Mouse (Mus musculus) frontal cortex, postnatal 36 days (tissue): ENCODE results near the gene Il20rb.

Experiments used
- DNase-seq, 2 experiments: peaks; one replicate each; pipeline ENCODE4 v3.0.0; 2022; ENCODE audit warnings: low spot score in 2 of 2

Gene Il20rb

DNA sequence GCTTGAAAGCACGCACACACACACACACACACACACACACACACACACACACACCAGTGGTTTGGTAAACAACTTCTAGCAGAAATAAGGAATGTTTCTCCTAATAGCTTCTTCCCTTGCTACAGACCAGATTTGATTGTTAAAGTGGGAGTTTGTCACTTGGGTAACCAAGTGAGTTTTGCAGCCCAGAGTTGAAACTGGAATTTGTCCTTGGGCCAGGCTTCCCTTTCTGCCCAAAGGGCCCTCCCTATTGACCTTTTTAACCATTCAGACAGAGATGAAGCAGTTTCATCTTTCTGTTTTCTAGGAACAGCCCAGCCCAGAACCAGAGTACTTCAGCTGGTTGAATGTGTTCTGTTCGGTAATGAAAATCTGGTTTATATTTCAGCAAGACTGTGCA lies 55.7 kb downstream of the Il20rb start:
- no peak for DNase-seq

DNA sequence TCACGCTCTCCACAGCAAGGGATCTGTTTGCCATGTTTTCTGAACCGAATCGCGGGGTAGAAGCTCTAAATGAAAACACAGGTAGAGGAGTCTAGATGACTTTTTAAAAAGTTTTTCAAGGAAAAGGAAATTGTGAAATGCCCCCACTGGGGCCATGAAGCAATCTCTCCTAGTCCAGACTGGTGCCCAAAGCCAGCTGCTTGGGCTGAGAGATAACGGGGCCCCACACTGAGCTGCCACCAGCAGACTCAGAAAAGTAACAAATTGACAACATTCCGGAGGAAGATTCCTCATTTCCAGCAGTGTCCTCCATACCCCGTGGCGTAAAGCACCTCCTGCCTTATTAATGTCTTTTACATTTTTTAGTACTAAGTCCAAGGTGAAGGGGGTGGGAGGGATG lies 66.9 kb downstream of the Il20rb start:
- DNase-seq = no peak

DNA sequence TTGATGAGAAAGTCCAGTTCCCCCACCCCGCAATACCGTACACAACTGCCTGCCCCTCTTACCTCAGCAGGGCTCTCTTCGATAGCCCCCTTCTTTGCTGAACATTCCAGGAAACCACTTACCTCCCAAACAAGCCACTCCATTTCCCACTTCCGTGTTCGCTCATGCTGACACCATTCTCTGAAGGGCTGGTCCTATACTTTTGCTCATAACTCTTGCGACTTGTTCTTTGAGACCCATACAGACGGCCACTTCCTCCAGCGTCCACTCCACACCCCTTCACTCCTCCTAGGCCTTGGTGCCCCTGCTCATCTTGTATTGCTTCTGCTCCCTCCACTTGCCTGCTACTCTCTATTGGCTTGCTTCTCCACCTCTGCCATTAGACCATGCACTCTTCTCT lies 67.5 kb downstream of the Il20rb start:
- DNase-seq = no peak

DNA sequence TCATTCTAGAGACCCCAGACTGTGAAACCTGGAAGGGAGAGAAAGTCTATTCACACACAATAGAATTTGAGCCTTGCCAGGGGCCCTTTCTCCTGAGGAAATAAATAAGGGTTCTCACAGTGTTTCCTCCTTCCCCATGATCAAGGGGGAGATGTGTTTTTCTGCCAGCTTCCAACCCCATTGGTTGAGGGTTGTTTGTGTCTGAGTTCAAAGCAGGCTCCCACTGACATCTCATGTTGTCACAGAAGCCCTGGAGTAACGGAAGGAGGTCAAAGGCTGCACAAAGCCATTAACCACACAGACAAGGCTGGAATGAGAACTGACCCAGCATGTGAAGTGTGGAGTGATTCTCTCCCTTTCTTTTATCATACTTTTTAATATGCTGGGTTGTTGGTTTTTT lies 69.8 kb downstream of the Il20rb start:
- DNase-seq = no peak

DNA sequence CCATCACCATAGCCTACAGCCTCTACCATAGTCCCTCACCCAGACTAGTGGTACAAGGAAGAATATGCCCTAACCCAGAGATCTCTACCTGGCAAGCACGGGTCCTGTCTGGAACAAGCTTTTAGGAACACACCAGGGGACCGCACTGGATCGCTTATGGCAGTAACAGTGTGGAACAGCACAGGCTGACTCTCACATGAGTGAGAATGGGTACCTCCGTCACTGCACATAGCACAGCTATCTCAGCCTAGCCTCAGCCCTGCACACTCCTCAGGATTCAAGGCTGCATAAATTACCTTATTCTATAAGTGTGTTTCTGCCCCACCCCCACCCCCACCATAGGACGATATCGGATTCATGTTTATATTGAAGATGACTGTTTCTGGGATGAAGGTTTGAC lies 70.3 kb downstream of the Il20rb start:
- DNase-seq = no peak

DNA sequence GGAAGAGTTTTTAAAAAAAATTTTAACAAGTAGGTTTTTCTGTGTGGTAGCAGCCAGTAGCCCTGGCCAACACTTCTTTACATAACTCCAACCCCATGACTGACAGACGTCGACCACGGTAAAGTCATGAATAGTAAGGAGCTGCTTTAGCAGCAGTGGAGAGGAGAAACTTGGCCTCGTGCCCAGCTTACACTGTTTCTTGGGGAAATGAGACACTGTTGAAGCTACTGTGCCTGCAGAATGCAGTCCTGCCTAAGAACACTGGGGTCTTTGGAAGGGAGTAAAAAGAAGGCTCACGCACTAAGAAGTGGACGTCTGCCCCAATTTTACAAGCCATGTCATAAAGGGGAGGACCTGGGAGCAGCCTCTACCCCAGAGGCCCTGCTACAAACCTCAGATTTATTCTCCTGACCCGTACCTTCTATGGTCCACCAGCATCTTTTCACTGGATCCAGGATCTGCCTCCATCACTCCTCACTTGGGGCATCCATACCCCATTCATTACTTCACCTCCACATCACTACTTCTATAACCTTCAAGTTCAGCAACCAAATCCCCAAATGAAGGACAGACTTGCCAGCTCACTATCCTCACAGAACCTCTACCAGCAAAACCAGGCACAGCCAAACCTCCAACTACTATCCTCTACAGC lies 71.1 kb downstream of the Il20rb start:
- DNase-seq = peak; percentile 47 to 56
